6 mouse cellular contexts compared by ENCODE assay signal in genomic region chr9:14447086-14447485, GRCm38 (mm10). TPM values are rescaled to one million over a fixed set of nuclear protein-coding genes. Genes with fewer than 3 reads are reported as not detected.
"Had no signal": no experiment of that assay in that cellular context is flagged by ENCODE, and none has a peak within 500 bp of the region (broad histone marks: within the 10 kb centered on the region; RNA-seq: fewer than 3 reads in every experiment).

No protein-coding gene starts in this region.

RNA-seq across cellular contexts. Expression of gene Kdm4d, which starts 53.2 kb away (rescaled TPM):
- total RNA-seq: liver, adult 2 months; megakaryocyte-erythroid progenitor cell, adult 5-6 weeks had no signal
- polyA plus RNA-seq: limb, embryonic 11.5 days; liver, adult 2 months; liver, embryonic 15.5 days; macrophage; myocyte had no signal
